Mouse (Mus musculus): Measurements from ENCODE around the gene Mobp. TPM values are rescaled to one million over a fixed set of nuclear protein-coding genes. Genes with fewer than 3 reads are reported as not detected.

Mobp gene
- total and polyA plus RNA-seq, 2 experiments from 2014 or later = 0.18 TPM; not detected in 1

- Histone ChIP-seq H3K4me3 (ENCODE audit: low read depth, low read length) (no peak overlapping the region), H3K4me1 (ENCODE audit: insufficient read depth) (no peaks in the 10 kb centered on the region), H3K9me3 (ENCODE audit: low read length) (no peaks in the 10 kb centered on the region), H3K27ac (ENCODE audit: low read depth, low read length) (no peak overlapping the region), H3K36me3 (ENCODE audit: insufficient read depth) (no peaks in the 10 kb centered on the region), H3K27me3 (ENCODE audit: insufficient read depth, low read length) (no peaks in the 10 kb centered on the region), H3K9ac (no peak overlapping the region), H3K4me2 (ENCODE audit: low read depth) (no peak overlapping the region)
- no peak for ATAC-seq
- DNase-seq = no peak
- no peak for TF ChIP-seq CTCF (IDR thresholded peaks at IDR 0.05; ENCODE audit: low read depth)
- 79% methylated on average over 16 of the region's 16 CpGs for WGBS
Observed at GRCm38 (mm10) chr9:120163862-120164261, 14.4 kb downstream of the Mobp start.

- H3K4me1 ChIP-seq (ENCODE audit: insufficient read depth) = no peaks in the 10 kb centered on the region
- 71% methylated on average over 11 of the region's 11 CpGs for WGBS
- H3K27me3 ChIP-seq (ENCODE audit: insufficient read depth, low read length) = no peaks in the 10 kb centered on the region
- TF ChIP-seq CTCF (IDR thresholded peaks at IDR 0.05; ENCODE audit: low read depth) = no peak
- ATAC-seq = no peak
- no peaks in the 10 kb centered on the region for H3K9me3 ChIP-seq (ENCODE audit: low read length)
- no peaks in the 10 kb centered on the region for H3K36me3 ChIP-seq (ENCODE audit: insufficient read depth)
- no peak overlapping the region for H3K4me3 ChIP-seq (ENCODE audit: low read depth, low read length)
- no peak overlapping the region for H3K4me2 ChIP-seq (ENCODE audit: low read depth)
- H3K9ac ChIP-seq = no peak overlapping the region
- DNase-seq = no peak
- H3K27ac ChIP-seq (ENCODE audit: low read depth, low read length) = no peak overlapping the region
Observed at GRCm38 (mm10) chr9:120167826-120168225, 18.3 kb downstream of the Mobp start.

GRCm38 (mm10) chr9:120171295-120171694, 21.8 kb downstream of the Mobp start:
- no peaks in the 10 kb centered on the region for H3K36me3 ChIP-seq (ENCODE audit: insufficient read depth)
- 40% methylated on average over 5 of the region's 5 CpGs for WGBS
- no peak overlapping the region for H3K27ac ChIP-seq (ENCODE audit: low read depth, low read length)
- H3K4me3 ChIP-seq (ENCODE audit: low read depth, low read length) = no peak overlapping the region
- DNase-seq = peak; percentile 62
- TF ChIP-seq CTCF (IDR thresholded peaks at IDR 0.05; ENCODE audit: low read depth) = peak; percentile 68
- no peak overlapping the region for H3K9ac ChIP-seq
- H3K4me2 ChIP-seq (ENCODE audit: low read depth) = no peak overlapping the region
- H3K9me3 ChIP-seq (ENCODE audit: low read length) = no peaks in the 10 kb centered on the region
- ATAC-seq = no peak
- no peaks in the 10 kb centered on the region for H3K4me1 ChIP-seq (ENCODE audit: insufficient read depth)
- no peaks in the 10 kb centered on the region for H3K27me3 ChIP-seq (ENCODE audit: insufficient read depth, low read length)

- no peaks in the 10 kb centered on the region for H3K27me3 ChIP-seq (ENCODE audit: insufficient read depth, low read length)
- no peaks in the 10 kb centered on the region for H3K9me3 ChIP-seq (ENCODE audit: low read length)
- H3K4me3 ChIP-seq (ENCODE audit: low read depth, low read length) = no peak overlapping the region
- H3K4me1 ChIP-seq (ENCODE audit: insufficient read depth) = no peaks in the 10 kb centered on the region
- H3K9ac ChIP-seq = no peak overlapping the region
- H3K27ac ChIP-seq (ENCODE audit: low read depth, low read length) = no peak overlapping the region
- H3K36me3 ChIP-seq (ENCODE audit: insufficient read depth) = no peaks in the 10 kb centered on the region
- ATAC-seq = no peak
- TF ChIP-seq CTCF (IDR thresholded peaks at IDR 0.05; ENCODE audit: low read depth) = no peak
- DNase-seq = no peak
- H3K4me2 ChIP-seq (ENCODE audit: low read depth) = no peak overlapping the region
- WGBS = 80% methylated on average over 18 of the region's 18 CpGs
Observed at GRCm38 (mm10) chr9:120174436-120175137, 25.1 kb downstream of the Mobp start.

- no peaks in the 10 kb centered on the region for H3K27me3 ChIP-seq (ENCODE audit: insufficient read depth, low read length)
- no peak for DNase-seq
- WGBS = 87% methylated on average over 10 of the region's 10 CpGs
- no peak overlapping the region for H3K4me2 ChIP-seq (ENCODE audit: low read depth)
- H3K9ac ChIP-seq = no peak overlapping the region
- no peak for TF ChIP-seq CTCF (IDR thresholded peaks at IDR 0.05; ENCODE audit: low read depth)
- H3K4me3 ChIP-seq (ENCODE audit: low read depth, low read length) = no peak overlapping the region
- no peak overlapping the region for H3K27ac ChIP-seq (ENCODE audit: low read depth, low read length)
- no peaks in the 10 kb centered on the region for H3K9me3 ChIP-seq (ENCODE audit: low read length)
- H3K4me1 ChIP-seq (ENCODE audit: insufficient read depth) = no peaks in the 10 kb centered on the region
- H3K36me3 ChIP-seq (ENCODE audit: insufficient read depth) = no peaks in the 10 kb centered on the region
- no peak for ATAC-seq
Observed at GRCm38 (mm10) chr9:120178813-120179212, 29.3 kb downstream of the Mobp start.

- H3K27ac ChIP-seq (ENCODE audit: low read depth, low read length) = no peak overlapping the region
- H3K9ac ChIP-seq = no peak overlapping the region; the same call in 1 of the 2 replicates
- H3K9me3 ChIP-seq (ENCODE audit: low read length) = no peaks in the 10 kb centered on the region
- no peaks in the 10 kb centered on the region for H3K27me3 ChIP-seq (ENCODE audit: insufficient read depth, low read length)
- H3K4me2 ChIP-seq (ENCODE audit: low read depth) = peak overlapping the region; percentile 23; the same call in 1 of the 2 replicates
- peak; percentile 74 for TF ChIP-seq CTCF (IDR thresholded peaks at IDR 0.05; ENCODE audit: low read depth)
- H3K36me3 ChIP-seq (ENCODE audit: insufficient read depth) = no peaks in the 10 kb centered on the region
- 40% methylated on average over 13 of the region's 13 CpGs for WGBS
- no peaks in the 10 kb centered on the region for H3K4me1 ChIP-seq (ENCODE audit: insufficient read depth)
- H3K4me3 ChIP-seq (ENCODE audit: low read depth, low read length) = no peak overlapping the region
- peak; percentile 73 for DNase-seq
- ATAC-seq = peak; percentile 56
Observed at GRCm38 (mm10) chr9:120184499-120184898, 35.0 kb downstream of the Mobp start.

- H3K9me3 ChIP-seq (ENCODE audit: low read length) = no peaks in the 10 kb centered on the region
- H3K27me3 ChIP-seq (ENCODE audit: insufficient read depth, low read length) = no peaks in the 10 kb centered on the region
- no peak overlapping the region for H3K27ac ChIP-seq (ENCODE audit: low read depth, low read length)
- no peaks in the 10 kb centered on the region for H3K36me3 ChIP-seq (ENCODE audit: insufficient read depth)
- H3K9ac ChIP-seq = no peak overlapping the region
- no peak for DNase-seq
- H3K4me3 ChIP-seq (ENCODE audit: low read depth, low read length) = no peak overlapping the region
- 84% methylated on average over 5 of the region's 5 CpGs for WGBS
- ATAC-seq = no peak
- no peak overlapping the region for H3K4me2 ChIP-seq (ENCODE audit: low read depth)
- 0 out of 2 replicates have a peak, but pooled peaks have one; percentile 5 for TF ChIP-seq CTCF (IDR thresholded peaks at IDR 0.05; ENCODE audit: low read depth)
- H3K4me1 ChIP-seq (ENCODE audit: insufficient read depth) = no peaks in the 10 kb centered on the region
Observed at GRCm38 (mm10) chr9:120186856-120187255, 37.3 kb downstream of the Mobp start.

Measured in forebrain, postnatal 0 days (tissue).